Mouse (Mus musculus): ENCODE results near the gene Gng3. TPM values are rescaled to one million over a fixed set of nuclear protein-coding genes. Genes with fewer than 3 reads are reported as not detected.

Gng3 gene
- polyA plus RNA-seq, 1 experiment, result 0.15 TPM

DNA sequence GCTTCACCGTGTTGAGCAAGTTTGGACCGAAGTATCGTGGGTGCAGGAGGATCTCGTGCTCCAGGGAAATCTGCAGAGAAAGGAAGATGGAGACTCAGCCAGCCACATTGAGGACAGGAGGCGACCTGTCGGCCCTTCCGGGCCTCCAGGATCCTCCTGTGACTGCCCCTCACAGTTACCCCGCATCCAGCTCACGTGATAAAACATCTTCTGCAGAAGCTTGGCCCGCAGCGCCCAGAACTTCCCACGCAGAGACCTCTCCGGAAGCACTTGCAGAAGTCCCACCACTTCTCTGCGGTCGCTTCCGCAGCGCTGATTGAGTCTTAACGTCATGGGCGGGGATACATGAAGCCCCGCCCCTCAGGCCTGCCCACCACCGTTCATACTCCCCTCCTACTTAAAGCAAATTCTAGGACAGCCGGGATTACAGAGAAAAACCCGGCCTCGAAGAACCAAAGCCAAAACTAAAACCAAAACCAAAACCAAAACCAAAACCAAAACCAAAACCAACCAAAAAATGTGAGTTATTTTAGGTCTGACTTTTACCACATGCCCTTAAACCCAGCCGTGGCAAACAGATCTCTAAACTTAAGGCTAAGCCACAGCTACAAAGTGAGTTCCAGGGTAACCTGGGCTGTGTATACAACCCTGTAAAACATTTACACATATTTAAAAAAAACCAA lies 40.6 kb downstream of the Gng3 start, which contains the start of gene Polr2g:
TSS of gene Polr2g (minus strand) at position 314 of the 683 bp plus-strand sequence.
- Histone ChIP-seq H3K36me3 (ENCODE audit: control insufficient read depth, insufficient read depth, low read length) (peaks cover 13% of the 10 kb centered on the region), H3K4me1 (replicated peaks; ENCODE audit: control insufficient read depth, insufficient read depth, low read length) (peaks cover 11% of the 10 kb centered on the region; the same call in 1 of the 2 replicates), H3K4me3 (ENCODE audit: control insufficient read depth, insufficient read depth, low read length) (peak within 1 kb of the TSS; percentile 88), H3K27me3 (ENCODE audit: control insufficient read depth, insufficient read depth, low read length) (no peaks in the 10 kb centered on the region), H3K27ac (ENCODE audit: control insufficient read depth, insufficient read depth, low read length) (peak within 1 kb of the TSS; percentile 67)
- TF ChIP-seq POLR2A (IDR thresholded peaks at IDR 0.05; ENCODE audit: control insufficient read depth, extremely low read depth, insufficient read depth, low read length, poor library complexity) (peak; percentile 75), CTCF (IDR thresholded peaks at IDR 0.05; ENCODE audit: borderline replicate concordance, control insufficient read depth, extremely low read depth, insufficient read depth, low read length, poor library complexity) (0 out of 2 replicates have a peak, but pooled peaks have one; percentile 47)
- under 1% methylated on average over 25 of the region's 25 CpGs for WGBS
- peak; percentile 86 for DNase-seq

DNA sequence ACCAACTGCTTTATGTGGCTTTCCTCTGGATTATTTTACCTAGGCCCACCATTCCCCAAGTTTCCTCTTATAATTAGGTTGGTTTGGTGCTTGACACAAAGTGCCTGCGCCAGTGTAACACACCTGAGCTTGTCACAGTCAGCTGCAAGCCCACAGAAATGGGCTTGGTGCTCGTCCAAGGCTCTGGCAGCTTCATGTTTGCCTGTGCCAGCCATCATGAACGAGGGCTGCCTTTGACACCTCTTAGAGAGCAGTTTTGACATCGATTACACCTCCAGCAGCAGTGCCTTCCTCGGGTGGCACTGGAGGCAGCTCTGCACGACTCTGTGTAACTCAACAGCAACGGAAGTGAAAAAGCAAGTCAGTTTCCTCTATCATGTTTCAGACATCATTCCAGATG lies 48.8 kb downstream of the Gng3 start:
- no peak overlapping the region for H3K4me3 ChIP-seq (ENCODE audit: control insufficient read depth, insufficient read depth, low read length)
- 0 out of 2 replicates have a peak, but pooled peaks cover 2% of the 10 kb centered on the region for H3K4me1 ChIP-seq (replicated peaks; ENCODE audit: control insufficient read depth, insufficient read depth, low read length)
- no peak overlapping the region for H3K27ac ChIP-seq (ENCODE audit: control insufficient read depth, insufficient read depth, low read length)
- DNase-seq, result no peak
- no peak for TF ChIP-seq CTCF (IDR thresholded peaks at IDR 0.05; ENCODE audit: borderline replicate concordance, control insufficient read depth, extremely low read depth, insufficient read depth, low read length, poor library complexity)
- TF ChIP-seq POLR2A (IDR thresholded peaks at IDR 0.05; ENCODE audit: control insufficient read depth, extremely low read depth, insufficient read depth, low read length, poor library complexity), result no peak
- WGBS, result 84% methylated on average over 7 of the region's 7 CpGs
- no peaks in the 10 kb centered on the region for H3K27me3 ChIP-seq (ENCODE audit: control insufficient read depth, insufficient read depth, low read length)
- H3K36me3 ChIP-seq (ENCODE audit: control insufficient read depth, insufficient read depth, low read length), result peaks cover 25% of the 10 kb centered on the region

DNA sequence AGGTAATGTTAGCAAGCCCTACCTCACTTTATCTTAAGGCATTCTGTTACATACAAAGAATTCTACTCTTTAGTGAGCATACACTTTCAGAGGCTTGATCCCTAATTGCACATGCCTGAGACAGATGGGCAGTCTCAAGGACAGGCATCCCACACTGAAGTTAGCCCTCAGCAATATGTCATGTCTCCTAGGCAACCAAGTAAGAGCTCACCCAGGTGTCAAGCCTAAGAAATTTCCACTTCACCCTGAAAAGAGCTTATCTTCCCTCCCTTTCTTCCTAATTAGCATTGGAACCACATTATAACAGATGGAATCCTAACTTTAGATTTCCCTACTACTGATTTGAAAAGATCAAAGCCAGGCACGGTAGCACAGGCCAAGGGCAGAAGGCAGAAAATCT lies 49.8 kb downstream of the Gng3 start:
- H3K27ac ChIP-seq (ENCODE audit: control insufficient read depth, insufficient read depth, low read length), result no peak overlapping the region
- 80% methylated on average over 1 of the region's 1 CpGs for WGBS
- peaks cover 20% of the 10 kb centered on the region for H3K36me3 ChIP-seq (ENCODE audit: control insufficient read depth, insufficient read depth, low read length)
- H3K27me3 ChIP-seq (ENCODE audit: control insufficient read depth, insufficient read depth, low read length), result no peaks in the 10 kb centered on the region
- H3K4me1 ChIP-seq (replicated peaks; ENCODE audit: control insufficient read depth, insufficient read depth, low read length), result 0 out of 2 replicates have a peak, but pooled peaks cover 2% of the 10 kb centered on the region
- no peak for DNase-seq
- TF ChIP-seq CTCF (IDR thresholded peaks at IDR 0.05; ENCODE audit: borderline replicate concordance, control insufficient read depth, extremely low read depth, insufficient read depth, low read length, poor library complexity), result no peak
- no peak for TF ChIP-seq POLR2A (IDR thresholded peaks at IDR 0.05; ENCODE audit: control insufficient read depth, extremely low read depth, insufficient read depth, low read length, poor library complexity)
- no peak overlapping the region for H3K4me3 ChIP-seq (ENCODE audit: control insufficient read depth, insufficient read depth, low read length)

DNA sequence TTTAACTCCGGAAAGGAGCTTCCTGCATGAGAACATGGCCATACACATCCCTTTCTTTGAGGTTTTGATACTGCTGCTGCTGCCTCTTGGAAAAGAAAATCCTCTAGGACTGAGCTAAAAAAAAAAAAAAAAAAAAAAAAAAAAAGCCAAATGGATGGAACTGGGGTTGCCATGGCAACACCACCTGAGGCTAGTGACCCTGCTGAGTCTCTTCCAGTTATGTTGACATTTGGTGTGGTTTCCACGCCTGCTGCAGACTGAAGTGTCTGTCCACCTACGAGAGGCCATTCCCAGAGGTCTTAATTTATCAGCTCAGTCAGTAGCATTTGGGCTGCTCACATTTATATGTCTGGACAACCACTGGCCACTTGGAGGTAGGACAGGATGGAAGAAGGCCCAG lies 50.5 kb downstream of the Gng3 start:
- Histone ChIP-seq H3K4me3 (ENCODE audit: control insufficient read depth, insufficient read depth, low read length) (no peak overlapping the region), H3K36me3 (ENCODE audit: control insufficient read depth, insufficient read depth, low read length) (peaks cover 13% of the 10 kb centered on the region), H3K27me3 (ENCODE audit: control insufficient read depth, insufficient read depth, low read length) (no peaks in the 10 kb centered on the region), H3K4me1 (replicated peaks; ENCODE audit: control insufficient read depth, insufficient read depth, low read length) (0 out of 2 replicates have a peak, but pooled peaks cover 2% of the 10 kb centered on the region), H3K27ac (ENCODE audit: control insufficient read depth, insufficient read depth, low read length) (no peak overlapping the region)
- TF ChIP-seq POLR2A (IDR thresholded peaks at IDR 0.05; ENCODE audit: control insufficient read depth, extremely low read depth, insufficient read depth, low read length, poor library complexity) (no peak), CTCF (IDR thresholded peaks at IDR 0.05; ENCODE audit: borderline replicate concordance, control insufficient read depth, extremely low read depth, insufficient read depth, low read length, poor library complexity) (no peak)
- 84% methylated on average over 3 of the region's 3 CpGs for WGBS
- no peak for DNase-seq

Other genes starting within 250 kb of the Gng3 start
- gene Slc22a8, start 247.9 kb downstream of the Gng3 start, polyA plus RNA-seq (2012; rRNA removed), result 0.10 and 0.38 TPM in 2 replicates
- gene Slc22a6, start 221.2 kb downstream of the Gng3 start, polyA plus RNA-seq (2012; rRNA removed), result 0.16 TPM in 1 of 2 replicates, not detected in the other
- 0.01 and 0.05 TPM in 2 replicates for gene Chrm1, start 175.4 kb downstream of the Gng3 start, polyA plus RNA-seq (2012; rRNA removed)
- gene Slc3a2, start 115.8 kb downstream of the Gng3 start, polyA plus RNA-seq (2012; rRNA removed), result 154 and 165 TPM in 2 replicates
- gene Wdr74, start 103.4 kb downstream of the Gng3 start, polyA plus RNA-seq (2012; rRNA removed), result 49.2 and 54.7 TPM in 2 replicates
- not detected in 2 replicates for gene 1700092M07Rik, start 98.5 kb downstream of the Gng3 start, polyA plus RNA-seq (2012; rRNA removed)
- gene Stx5a, start 97.8 kb downstream of the Gng3 start, polyA plus RNA-seq (2012; rRNA removed), result 128 and 137 TPM in 2 replicates
- 170 and 191 TPM in 2 replicates for gene Nxf1, start 82.1 kb downstream of the Gng3 start, polyA plus RNA-seq (2012; rRNA removed)
- gene Tmem223, start 68.2 kb downstream of the Gng3 start, polyA plus RNA-seq (2012; rRNA removed), result 277 and 363 TPM in 2 replicates
- 168 and 197 TPM in 2 replicates for gene Tmem179b, start 64.7 kb downstream of the Gng3 start, polyA plus RNA-seq (2012; rRNA removed)
- 24.9 and 28.7 TPM in 2 replicates for gene Taf6l, start 52.8 kb downstream of the Gng3 start, polyA plus RNA-seq (2012; rRNA removed)
- 77.0 and 77.1 TPM in 2 replicates for gene Polr2g, start 40.6 kb downstream of the Gng3 start, polyA plus RNA-seq (2012; rRNA removed)
- 3.0 and 3.2 TPM in 2 replicates for gene Zbtb3, start 36.6 kb downstream of the Gng3 start, polyA plus RNA-seq (2012; rRNA removed)
- 36.1 and 37.5 TPM in 2 replicates for gene Ttc9c, start 19.9 kb downstream of the Gng3 start, polyA plus RNA-seq (2012; rRNA removed)
- gene Hnrnpul2, start 19.2 kb downstream of the Gng3 start, polyA plus RNA-seq (2012; rRNA removed), result 29.3 and 34.3 TPM in 2 replicates
- 1.5 and 1.6 TPM in 2 replicates for gene AC129217.1, start 9.4 kb downstream of the Gng3 start, polyA plus RNA-seq (2012; rRNA removed)
- gene Bscl2, start 1.7 kb downstream of the Gng3 start, polyA plus RNA-seq (2012; rRNA removed), result 136 and 153 TPM in 2 replicates
- 1.2 and 1.3 TPM in 2 replicates for gene Lrrn4cl, start 11.6 kb upstream of the Gng3 start, polyA plus RNA-seq (2012; rRNA removed)
- 108 and 119 TPM in 2 replicates for gene Ubxn1, start 32.3 kb upstream of the Gng3 start, polyA plus RNA-seq (2012; rRNA removed)
- gene Uqcc3, start 41.7 kb upstream of the Gng3 start, polyA plus RNA-seq (2012; rRNA removed), result 38.7 and 39.2 TPM in 2 replicates
- 2.4 and 3.0 TPM in 2 replicates for gene Lbhd1, start 44.5 kb upstream of the Gng3 start, polyA plus RNA-seq (2012; rRNA removed)
- not detected in 2 replicates for gene Gm49403, start 44.7 kb upstream of the Gng3 start, polyA plus RNA-seq (2012; rRNA removed)
- gene 1810009A15Rik, start 49.7 kb upstream of the Gng3 start, polyA plus RNA-seq (2012; rRNA removed), result 15.3 and 19.1 TPM in 2 replicates
- gene Gm49416, start 49.7 kb upstream of the Gng3 start, polyA plus RNA-seq (2012; rRNA removed), result not detected in 2 replicates
- 51.9 and 56.0 TPM in 2 replicates for gene Ints5, start 53.8 kb upstream of the Gng3 start, polyA plus RNA-seq (2012; rRNA removed)
- gene Ganab, start 58.9 kb upstream of the Gng3 start, polyA plus RNA-seq (2012; rRNA removed), result 203 and 219 TPM in 2 replicates
- 102 and 106 TPM in 2 replicates for gene B3gat3, start 81.2 kb upstream of the Gng3 start, polyA plus RNA-seq (2012; rRNA removed)
- gene Rom1, start 90.2 kb upstream of the Gng3 start, polyA plus RNA-seq (2012; rRNA removed), result 11.9 and 13.5 TPM in 2 replicates
- gene Eml3, start 90.4 kb upstream of the Gng3 start, polyA plus RNA-seq (2012; rRNA removed), result 72.3 and 73.1 TPM in 2 replicates
- 79.6 and 92.0 TPM in 2 replicates for gene Mta2, start 102.7 kb upstream of the Gng3 start, polyA plus RNA-seq (2012; rRNA removed)
- gene Tut1, start 114.7 kb upstream of the Gng3 start, polyA plus RNA-seq (2012; rRNA removed), result 39.4 and 42.0 TPM in 2 replicates
- gene Eef1g, start 127.8 kb upstream of the Gng3 start, polyA plus RNA-seq (2012; rRNA removed), result 251 and 292 TPM in 2 replicates
- gene Ahnak, start 150.1 kb upstream of the Gng3 start, polyA plus RNA-seq (2012; rRNA removed), result 6.0 and 7.9 TPM in 2 replicates
- gene Scgb1a1, start 248.8 kb upstream of the Gng3 start, polyA plus RNA-seq (2012; rRNA removed), result 65.9 and 174 TPM in 2 replicates

All from thymus, adult 2 months (tissue).